Mouse (Mus musculus): ENCODE measurements at regions not wholly inside any gene's neighbourhood (a gene's known extent, or its start where the extent isn't known, plus 50 kb on each side); places are given as distances from the start of the nearest gene placed in this dataset.

DNA sequence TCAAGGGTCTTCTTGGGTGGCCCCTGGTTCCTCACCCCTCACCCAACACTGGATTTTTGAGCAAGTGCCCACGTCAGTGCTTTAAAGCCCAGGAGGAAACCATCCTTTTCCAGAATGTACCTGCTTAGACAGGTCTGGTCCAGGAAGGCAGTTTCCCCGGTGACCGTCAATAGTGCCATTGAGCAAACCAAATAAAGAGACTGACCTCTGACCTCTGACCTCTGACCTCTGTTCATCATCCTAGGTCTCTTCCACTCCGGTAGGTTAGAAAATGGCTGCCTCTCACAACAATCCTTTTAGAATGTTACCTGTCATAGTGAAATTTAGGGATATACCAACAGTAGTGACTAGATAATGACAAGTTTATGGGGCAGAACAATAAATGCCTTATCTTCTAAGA, 164.5 kb downstream of the Calcrl start:
- no peaks in the 10 kb centered on the region for H3K4me1 ChIP-seq (ENCODE audit: insufficient read depth, low read length)

DNA sequence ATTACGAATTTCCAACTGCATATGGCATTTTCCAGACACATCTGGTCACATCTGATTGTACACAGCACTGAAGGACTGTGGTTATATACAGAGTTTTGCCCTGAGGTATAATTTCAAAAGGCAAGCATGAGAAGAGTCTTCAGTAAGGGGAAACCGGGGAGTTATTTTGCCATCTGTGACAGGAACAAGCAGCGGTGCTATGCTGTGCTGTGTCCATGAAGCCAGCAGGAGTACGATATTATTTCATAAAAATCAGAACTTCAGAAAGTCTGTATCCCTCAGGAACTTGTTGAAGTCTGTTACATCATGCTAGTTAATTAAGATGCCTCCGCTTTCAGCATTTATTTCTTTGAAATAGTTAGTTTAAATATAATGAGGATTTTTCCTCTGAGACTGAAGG, 163.7 kb downstream of the Calcrl start:
- no peak overlapping the region for H3K4me3 ChIP-seq (ENCODE audit: low read depth, low read length)
- no peak overlapping the region for H3K27ac ChIP-seq (ENCODE audit: low read depth, low read length)
- H3K4me2 ChIP-seq (ENCODE audit: low read depth, low read length, poor library complexity, severe bottlenecking): no peak overlapping the region
- DNase-seq (ENCODE audit: low spot score) (no peak), ATAC-seq (ENCODE audit: low FRiP score) (0 out of 2 replicates have a peak, but pooled peaks have one; percentile 54)
- no peaks in the 10 kb centered on the region for H3K27me3 ChIP-seq (ENCODE audit: insufficient read depth, low read length)
- WGBS: 80% methylated on average over 5 of the region's 5 CpGs
- no peaks in the 10 kb centered on the region for H3K4me1 ChIP-seq (ENCODE audit: insufficient read depth, low read length)
- no peaks in the 10 kb centered on the region for H3K36me3 ChIP-seq (ENCODE audit: insufficient read depth, low read length)
- no peaks in the 10 kb centered on the region for H3K9me3 ChIP-seq (ENCODE audit: low read length)
- no peak for TF ChIP-seq CTCF (IDR thresholded peaks at IDR 0.05)
- no peak overlapping the region for H3K9ac ChIP-seq (replicated peaks; ENCODE audit: low read length, poor library complexity, severe bottlenecking)

More for the DNA sequence above, 164.5 kb downstream of the Calcrl start:
- no peaks in the 10 kb centered on the region for H3K27me3 ChIP-seq (ENCODE audit: insufficient read depth, low read length)
- H3K36me3 ChIP-seq (ENCODE audit: insufficient read depth, low read length): no peaks in the 10 kb centered on the region
- no peak for TF ChIP-seq CTCF (IDR thresholded peaks at IDR 0.05)
- DNase-seq (ENCODE audit: low spot score): no peak
- H3K4me3 ChIP-seq (ENCODE audit: low read depth, low read length): no peak overlapping the region
- H3K4me2 ChIP-seq (ENCODE audit: low read depth, low read length, poor library complexity, severe bottlenecking): no peak overlapping the region
- ATAC-seq (ENCODE audit: low FRiP score): no peak
- no peak overlapping the region for H3K9ac ChIP-seq (replicated peaks; ENCODE audit: low read length, poor library complexity, severe bottlenecking)
- no peak overlapping the region for H3K27ac ChIP-seq (ENCODE audit: low read depth, low read length)
- WGBS: 65% methylated on average over 4 of the region's 4 CpGs
- no peaks in the 10 kb centered on the region for H3K9me3 ChIP-seq (ENCODE audit: low read length)

GRCm38 (mm10) chr2:84264485-84264884, 160.7 kb downstream of the Calcrl start:
- Histone ChIP-seq H3K27ac (ENCODE audit: low read depth, low read length) (no peak overlapping the region), H3K4me1 (ENCODE audit: insufficient read depth, low read length) (no peaks in the 10 kb centered on the region), H3K9me3 (ENCODE audit: low read length) (no peaks in the 10 kb centered on the region), H3K4me2 (ENCODE audit: low read depth, low read length, poor library complexity, severe bottlenecking) (no peak overlapping the region), H3K27me3 (ENCODE audit: insufficient read depth, low read length) (no peaks in the 10 kb centered on the region), H3K9ac (replicated peaks; ENCODE audit: low read length, poor library complexity, severe bottlenecking) (no peak overlapping the region), H3K36me3 (ENCODE audit: insufficient read depth, low read length) (no peaks in the 10 kb centered on the region), H3K4me3 (ENCODE audit: low read depth, low read length) (no peak overlapping the region)
- TF ChIP-seq CTCF (IDR thresholded peaks at IDR 0.05): no peak
- 57% methylated on average over 2 of the region's 2 CpGs for WGBS
- DNase-seq (ENCODE audit: low spot score) (no peak), ATAC-seq (ENCODE audit: low FRiP score) (no peak)

DNA sequence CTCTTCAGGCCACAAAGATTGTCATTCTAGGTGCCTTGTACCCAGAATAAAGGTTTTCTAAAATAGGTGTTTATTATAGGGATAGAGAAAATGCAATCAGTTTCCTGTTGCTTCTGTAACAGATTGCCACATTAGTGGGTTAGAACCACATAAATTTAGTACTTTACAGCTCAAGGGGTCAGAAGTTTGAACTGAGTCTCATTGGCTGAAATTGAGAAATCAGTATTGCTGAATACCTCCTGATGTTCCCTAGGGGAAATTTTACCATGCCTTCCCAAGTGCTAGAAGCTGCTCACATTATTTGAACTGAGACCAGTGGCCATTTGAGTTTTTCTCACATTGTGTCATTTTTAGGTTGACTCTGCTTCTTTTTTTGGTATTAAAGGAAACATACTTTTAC, 160.2 kb downstream of the Calcrl start:
- Histone ChIP-seq H3K4me3 (ENCODE audit: low read depth, low read length) (no peak overlapping the region), H3K4me2 (ENCODE audit: low read depth, low read length, poor library complexity, severe bottlenecking) (no peak overlapping the region), H3K27ac (ENCODE audit: low read depth, low read length) (no peak overlapping the region), H3K9me3 (ENCODE audit: low read length) (no peaks in the 10 kb centered on the region), H3K27me3 (ENCODE audit: insufficient read depth, low read length) (no peaks in the 10 kb centered on the region), H3K9ac (replicated peaks; ENCODE audit: low read length, poor library complexity, severe bottlenecking) (no peak overlapping the region), H3K36me3 (ENCODE audit: insufficient read depth, low read length) (no peaks in the 10 kb centered on the region), H3K4me1 (ENCODE audit: insufficient read depth, low read length) (no peaks in the 10 kb centered on the region)
- ATAC-seq (ENCODE audit: low FRiP score) (no peak), DNase-seq (ENCODE audit: low spot score) (no peak)
- no peak for TF ChIP-seq CTCF (IDR thresholded peaks at IDR 0.05)

GRCm38 (mm10) chr2:84266158-84266557, 159.1 kb downstream of the Calcrl start:
- Histone ChIP-seq H3K9me3 (ENCODE audit: low read length) (no peaks in the 10 kb centered on the region), H3K27ac (ENCODE audit: low read depth, low read length) (no peak overlapping the region), H3K4me1 (ENCODE audit: insufficient read depth, low read length) (no peaks in the 10 kb centered on the region), H3K36me3 (ENCODE audit: insufficient read depth, low read length) (no peaks in the 10 kb centered on the region), H3K4me3 (ENCODE audit: low read depth, low read length) (no peak overlapping the region), H3K9ac (replicated peaks; ENCODE audit: low read length, poor library complexity, severe bottlenecking) (no peak overlapping the region), H3K4me2 (ENCODE audit: low read depth, low read length, poor library complexity, severe bottlenecking) (no peak overlapping the region), H3K27me3 (ENCODE audit: insufficient read depth, low read length) (no peaks in the 10 kb centered on the region)
- no peak for DNase-seq (ENCODE audit: low spot score)
- WGBS: 57% methylated on average over 4 of the region's 4 CpGs
- TF ChIP-seq CTCF (IDR thresholded peaks at IDR 0.05): no peak
- ATAC-seq (ENCODE audit: low FRiP score): no peak

DNA sequence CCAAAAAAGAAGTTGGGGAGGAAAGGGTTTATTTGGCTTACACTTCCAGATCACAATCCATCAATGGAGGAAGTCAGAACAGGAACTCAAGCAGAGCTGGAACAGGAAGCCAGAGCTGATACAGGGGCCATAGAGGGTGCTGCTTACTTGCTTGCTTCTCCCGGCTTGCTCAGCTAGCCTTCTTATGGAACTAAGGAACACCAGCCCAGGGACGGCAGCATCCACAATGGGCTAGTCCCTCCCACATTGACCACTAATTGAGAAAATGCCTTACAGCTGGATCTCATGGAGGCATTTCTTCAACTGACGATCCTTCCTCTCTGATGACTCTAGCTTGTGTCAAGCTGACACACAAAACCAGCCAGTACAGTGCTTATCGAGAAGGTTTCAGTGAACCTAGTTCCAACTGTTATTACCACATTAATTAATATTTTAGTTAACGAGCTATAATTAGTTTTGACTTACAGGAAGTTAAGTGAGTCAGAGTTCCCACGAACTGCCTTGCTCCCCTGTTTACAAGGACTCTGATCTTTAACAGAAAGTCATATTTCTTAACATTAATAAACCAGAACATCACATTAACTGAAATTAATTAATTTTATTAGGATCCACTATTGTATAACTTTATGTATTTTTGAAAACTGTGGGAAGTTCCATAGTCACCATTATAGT, 158.2 kb downstream of the Calcrl start:
- Histone ChIP-seq H3K9me3 (ENCODE audit: low read length) (no peaks in the 10 kb centered on the region), H3K9ac (replicated peaks; ENCODE audit: low read length, poor library complexity, severe bottlenecking) (no peak overlapping the region), H3K4me2 (ENCODE audit: low read depth, low read length, poor library complexity, severe bottlenecking) (no peak overlapping the region), H3K27ac (ENCODE audit: low read depth, low read length) (no peak overlapping the region), H3K4me3 (ENCODE audit: low read depth, low read length) (no peak overlapping the region), H3K36me3 (ENCODE audit: insufficient read depth, low read length) (no peaks in the 10 kb centered on the region), H3K27me3 (ENCODE audit: insufficient read depth, low read length) (no peaks in the 10 kb centered on the region), H3K4me1 (ENCODE audit: insufficient read depth, low read length) (no peaks in the 10 kb centered on the region)
- 72% methylated on average over 6 of the region's 6 CpGs for WGBS
- TF ChIP-seq CTCF (IDR thresholded peaks at IDR 0.05): no peak
- ATAC-seq (ENCODE audit: low FRiP score) (no peak), DNase-seq (ENCODE audit: low spot score) (no peak)
